Mouse (Mus musculus) midbrain, embryonic 13.5 days (tissue): Measurements from ENCODE around the gene Gm10722. TPM values are rescaled to one million over a fixed set of nuclear protein-coding genes. Genes with fewer than 3 reads are reported as not detected.
"Not testable (repeated sequence)": the region's sequence is repeated elsewhere in the genome, so short reads cannot be mapped to it uniquely, and the experiment has no call there.

Source experiments
- ATAC-seq: fragments of 200-750 bp; cut with Nextera tagmentation; 2 replicates; pipeline ENCODE4 v1.8.0; 2017; ENCODE audit warnings: mild to moderate bottlenecking, moderate TSS enrichment, moderate library complexity
- H3K27ac ChIP-seq: fragments of 300-500 bp; sonication (generic); 2 replicates; pipeline ENCODE4 v1.5.1; 2015; ENCODE audit warnings: inconsistent platforms, mild to moderate bottlenecking, moderate library complexity
- H3K27me3 ChIP-seq: fragments of 300-500 bp; sonication (generic); 2 replicates; pipeline ENCODE4 v1.6.1; 2015; ENCODE audit warnings: mild to moderate bottlenecking, inconsistent platforms
- H3K36me3 ChIP-seq: fragments of 300-500 bp; sonication (generic); 2 replicates; pipeline ENCODE4 v1.6.1; 2015; ENCODE audit warnings: mild to moderate bottlenecking, inconsistent platforms
- H3K4me1 ChIP-seq: fragments of 300-500 bp; sonication (generic); replicated peaks from 2 replicates; pipeline ENCODE4 v1.6.1; 2015; ENCODE audit warnings: inconsistent platforms
- H3K4me2 ChIP-seq: fragments of 300-500 bp; sonication (generic); replicated peaks from 2 replicates; pipeline ENCODE4 v1.6.1; 2015; ENCODE audit warnings: moderate library complexity, mild to moderate bottlenecking, inconsistent platforms
- H3K4me3 ChIP-seq: fragments of 300-500 bp; sonication (generic); replicated peaks from 2 replicates; pipeline ENCODE4 v1.5.1; 2015; ENCODE audit warnings: mild to moderate bottlenecking, inconsistent platforms
- H3K9ac ChIP-seq: fragments of 300-500 bp; sonication (generic); replicated peaks from 2 replicates; pipeline ENCODE4 v1.6.1; 2015; ENCODE audit warnings: mild to moderate bottlenecking, inconsistent platforms
- H3K9me3 ChIP-seq: fragments of 300-500 bp; sonication (generic); 2 replicates; pipeline ENCODE4 v1.6.1; 2016; ENCODE audit warnings: mild to moderate bottlenecking, inconsistent platforms
- WGBS: fragments of 180-500 bp; shearing (Covaris S2); methylation state at CpG from one replicate; pipeline ENCODE4 v1.1.7; 2015; 5-methylcytosine and 5-hydroxymethylcytosine counted together
- polyA plus RNA-seq: library from polyadenylated mRNA; unstranded; fragments of >200 nt; fragmentation: Nextera tagmentation; extraction: Ambion mirVana; gene quantifications from 2 replicates; pipeline ENCODE4 v1.2.1, GENCODE M21; 2015

The Gm10722 gene
- polyA plus RNA-seq, 1 experiment from 2014 or later = not detected

DNA sequence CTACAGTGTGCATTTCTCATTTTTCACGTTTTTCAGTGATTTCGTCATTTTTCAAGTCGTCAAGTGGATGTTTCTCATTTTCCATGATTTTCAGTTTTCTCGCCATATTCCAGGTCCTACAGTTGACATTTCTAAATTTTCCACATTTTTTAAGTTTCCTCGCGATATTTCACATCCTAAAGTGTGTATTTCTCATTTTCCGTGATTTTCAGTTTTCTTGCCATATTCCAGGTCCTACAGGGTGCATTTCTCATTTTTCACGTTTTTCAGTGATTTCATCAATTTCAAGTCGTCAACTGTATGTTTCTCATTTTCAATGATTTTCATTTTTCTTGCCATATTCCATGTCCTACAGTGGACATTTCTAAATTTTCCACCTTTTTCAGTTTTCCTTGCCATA is 16.4 kb downstream of the Gm10722 start, which contains the start of gene Gm10719:
Gene Gm10719 (plus strand): TSS at position 301 of the 400 bp plus-strand sequence.
- not testable (repeated sequence) for H3K9ac ChIP-seq, ATAC-seq, H3K27ac ChIP-seq, H3K9me3 ChIP-seq, H3K4me2 ChIP-seq, H3K4me3 ChIP-seq, H3K36me3 ChIP-seq, H3K4me1 ChIP-seq, H3K27me3 ChIP-seq
- 67% methylated on average over 1 of the region's 9 CpGs for WGBS

- H3K27me3 ChIP-seq, H3K4me2 ChIP-seq, H3K4me1 ChIP-seq, ATAC-seq, H3K9me3 ChIP-seq, H3K27ac ChIP-seq, H3K9ac ChIP-seq, H3K36me3 ChIP-seq, H3K4me3 ChIP-seq: not testable (repeated sequence)
- 64% methylated on average over 9 of the region's 9 CpGs for WGBS
Measured at GRCm38 (mm10) chr9:3018944-3019343, 18.2 kb downstream of the Gm10722 start.

DNA sequence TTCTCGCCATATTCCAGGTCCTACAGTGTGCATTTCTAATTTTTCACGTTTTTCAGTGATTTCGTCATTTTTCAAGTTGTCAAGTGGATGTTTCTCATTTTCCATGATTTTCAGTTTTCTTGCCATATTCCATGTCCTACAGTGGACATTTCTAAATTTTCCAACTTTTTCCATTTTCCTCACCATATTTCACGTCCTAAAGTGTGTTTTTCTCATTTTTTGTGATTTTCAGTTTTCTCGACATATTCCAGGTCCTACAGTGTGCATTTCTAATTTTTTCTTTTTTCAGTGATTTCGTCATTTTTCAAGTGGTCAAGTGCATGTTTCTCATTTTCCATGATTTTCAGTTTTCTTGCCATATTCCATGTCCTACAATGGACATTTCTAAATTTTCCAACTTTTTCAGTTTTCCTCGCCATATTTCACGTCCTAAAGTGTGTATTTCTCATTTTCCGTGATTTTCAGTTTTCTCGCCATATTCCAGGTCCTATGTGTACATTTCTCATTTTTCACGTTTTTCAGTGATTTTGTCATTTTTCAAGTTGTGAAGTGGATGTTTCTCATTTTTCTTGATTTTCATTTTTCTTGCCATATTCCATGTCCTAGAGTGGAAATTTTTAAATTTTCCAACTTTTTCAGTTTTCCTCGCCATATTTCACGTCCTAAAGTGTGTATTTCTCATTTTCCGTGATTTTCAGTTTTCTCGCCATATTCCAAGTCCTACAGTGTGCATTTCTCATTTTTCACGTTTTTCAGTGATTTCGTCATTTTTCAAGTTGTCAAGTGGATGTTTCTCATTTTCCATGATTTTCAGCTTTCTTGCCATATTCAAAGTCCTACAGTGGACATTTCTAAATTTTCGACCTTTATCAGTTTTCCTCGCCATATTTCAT is 19.4 kb downstream of the Gm10722 start:
- WGBS = 80% methylated on average over 16 of the region's 19 CpGs
- not testable (repeated sequence) for H3K9me3 ChIP-seq, H3K4me3 ChIP-seq, H3K36me3 ChIP-seq, H3K4me2 ChIP-seq, H3K27ac ChIP-seq, H3K4me1 ChIP-seq, H3K27me3 ChIP-seq, H3K9ac ChIP-seq
- peak; percentile 79 for ATAC-seq

- H3K9ac ChIP-seq, H3K4me1 ChIP-seq, H3K9me3 ChIP-seq, H3K4me3 ChIP-seq, H3K27ac ChIP-seq, H3K4me2 ChIP-seq, H3K27me3 ChIP-seq, H3K36me3 ChIP-seq, ATAC-seq: not testable (repeated sequence)
- WGBS = 72% methylated on average over 11 of the region's 13 CpGs
Measured at GRCm38 (mm10) chr9:3022316-3023008, 21.7 kb downstream of the Gm10722 start.

- ATAC-seq, H3K4me1 ChIP-seq: not testable (repeated sequence)
Measured at GRCm38 (mm10) chr9:3023312-3023984, 22.7 kb downstream of the Gm10722 start, which contains the start of gene Gm10718. Gm10718 (plus strand) TSS chr9:3023547.

DNA sequence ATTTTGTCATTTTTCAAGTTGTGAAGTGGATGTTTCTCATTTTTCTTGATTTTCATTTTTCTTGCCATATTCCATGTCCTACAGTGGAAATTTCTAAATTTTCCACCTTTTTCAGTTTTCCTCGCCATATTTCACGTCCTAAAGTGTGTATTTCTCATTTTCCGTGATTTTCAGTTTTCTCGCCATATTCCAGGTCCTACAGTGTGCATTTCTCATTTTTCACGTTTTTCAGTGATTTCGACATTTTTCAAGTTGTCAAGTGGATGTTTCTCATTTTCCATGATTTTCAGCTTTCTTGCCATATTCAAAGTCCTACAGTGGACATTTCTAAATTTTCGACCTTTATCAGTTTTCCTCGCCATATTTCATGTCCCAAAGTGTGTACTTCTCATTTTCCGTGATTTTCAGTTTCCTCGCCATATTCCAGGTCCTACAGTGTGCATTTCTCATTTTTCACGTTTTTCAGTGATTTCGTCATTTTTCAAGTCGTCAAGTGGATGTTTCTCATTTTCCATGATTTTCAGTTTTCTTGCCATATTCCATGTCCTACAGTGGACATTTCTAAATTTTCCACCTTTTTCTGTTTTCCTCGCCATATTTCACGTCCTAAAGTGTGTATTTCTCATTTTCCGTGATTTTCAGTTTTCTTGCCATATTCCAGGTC is 23.4 kb downstream of the Gm10722 start:
- not testable (repeated sequence) for H3K27ac ChIP-seq, ATAC-seq, H3K27me3 ChIP-seq, H3K4me1 ChIP-seq, H3K9ac ChIP-seq, H3K36me3 ChIP-seq, H3K4me3 ChIP-seq, H3K9me3 ChIP-seq, H3K4me2 ChIP-seq
- 77% methylated on average over 16 of the region's 16 CpGs for WGBS

More at GRCm38 (mm10) chr9:3023312-3023984, 22.7 kb downstream of the Gm10722 start, which contains the start of gene Gm10718:
- H3K4me2 ChIP-seq, H3K27me3 ChIP-seq, H3K9ac ChIP-seq, H3K27ac ChIP-seq, H3K9me3 ChIP-seq, H3K4me3 ChIP-seq, H3K36me3 ChIP-seq: not testable (repeated sequence)
- WGBS = 76% methylated on average over 12 of the region's 13 CpGs

GRCm38 (mm10) chr9:3024912-3025467 is 24.3 kb downstream of the Gm10722 start, which contains the start of gene Gm10717:
Gm10717 (plus strand) TSS chr9:3025417.
- not testable (repeated sequence) for H3K4me3 ChIP-seq, H3K27me3 ChIP-seq, ATAC-seq, H3K9me3 ChIP-seq, H3K9ac ChIP-seq, H3K36me3 ChIP-seq, H3K4me1 ChIP-seq, H3K4me2 ChIP-seq, H3K27ac ChIP-seq
- WGBS = 72% methylated on average over 12 of the region's 12 CpGs

DNA sequence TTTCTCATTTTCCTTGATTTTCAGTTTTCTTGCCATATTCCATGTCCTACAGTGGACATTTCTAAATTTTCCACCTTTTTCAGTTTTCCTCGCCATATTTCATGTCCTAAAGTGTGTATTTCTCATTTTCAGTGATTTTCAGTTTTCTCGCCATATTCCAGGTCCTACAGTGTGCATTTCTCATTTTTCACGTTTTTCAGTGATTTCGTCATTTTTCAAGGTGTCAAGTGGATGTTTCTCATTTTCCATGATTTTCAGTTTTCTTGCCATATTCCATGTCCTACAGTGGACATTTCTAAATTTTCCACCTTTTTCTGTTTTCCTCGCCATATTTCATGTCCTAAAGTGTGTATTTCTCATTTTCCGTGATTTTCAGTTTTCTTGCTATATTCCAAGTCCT is 24.9 kb downstream of the Gm10722 start:
- 73% methylated on average over 5 of the region's 6 CpGs for WGBS
- ATAC-seq, H3K27ac ChIP-seq, H3K9ac ChIP-seq, H3K36me3 ChIP-seq, H3K27me3 ChIP-seq, H3K4me2 ChIP-seq, H3K4me3 ChIP-seq, H3K4me1 ChIP-seq, H3K9me3 ChIP-seq: not testable (repeated sequence)

GRCm38 (mm10) chr9:3026136-3026535 is 25.4 kb downstream of the Gm10722 start:
- H3K4me2 ChIP-seq, H3K4me3 ChIP-seq, H3K36me3 ChIP-seq, ATAC-seq, H3K27me3 ChIP-seq, H3K4me1 ChIP-seq, H3K9me3 ChIP-seq, H3K9ac ChIP-seq, H3K27ac ChIP-seq: not testable (repeated sequence)
- 75% methylated on average over 5 of the region's 5 CpGs for WGBS

DNA sequence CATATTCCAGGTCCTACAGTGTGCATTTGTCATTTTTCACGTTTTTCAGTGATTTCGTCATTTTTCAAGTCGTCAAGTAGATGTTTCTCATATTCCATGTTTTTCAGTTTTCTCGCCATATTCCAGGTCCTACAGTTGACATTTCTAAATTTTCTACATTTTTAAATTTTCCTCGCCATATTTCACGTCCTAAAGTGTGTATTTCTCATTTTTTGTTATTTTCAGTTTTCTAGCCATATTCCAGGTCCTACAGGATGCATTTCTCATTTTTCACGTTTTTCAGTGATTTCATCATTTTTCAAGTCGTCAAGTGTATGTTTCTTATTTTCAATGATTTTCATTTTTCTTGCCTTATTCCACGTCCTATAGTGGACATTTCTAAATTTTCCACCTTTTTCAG is 26.0 kb downstream of the Gm10722 start:
- not testable (repeated sequence) for H3K27ac ChIP-seq, H3K4me2 ChIP-seq, H3K27me3 ChIP-seq, H3K9ac ChIP-seq, H3K9me3 ChIP-seq, ATAC-seq, H3K4me3 ChIP-seq, H3K36me3 ChIP-seq, H3K4me1 ChIP-seq
- WGBS = 67% methylated on average over 9 of the region's 9 CpGs

DNA sequence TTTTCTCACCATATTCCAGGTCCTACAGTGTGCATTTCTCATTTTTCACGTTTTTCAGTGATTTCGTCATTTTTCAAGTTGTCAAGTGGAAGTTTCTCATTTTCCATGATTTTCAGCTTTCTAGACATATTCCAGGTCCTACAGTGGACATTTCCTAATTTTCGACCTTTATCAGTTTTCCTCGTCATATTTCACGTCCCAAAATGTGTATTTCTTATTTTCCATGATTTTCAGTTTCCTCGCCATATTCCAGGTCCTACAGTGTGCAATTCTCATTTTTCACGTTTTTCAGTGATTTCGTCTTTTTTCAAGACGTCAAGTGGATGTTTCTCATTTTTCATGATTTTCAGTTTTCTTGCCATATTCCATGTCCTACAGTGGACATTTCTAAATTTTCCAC is 26.5 kb downstream of the Gm10722 start:
- H3K4me2 ChIP-seq, H3K27me3 ChIP-seq, H3K27ac ChIP-seq, H3K36me3 ChIP-seq, H3K9me3 ChIP-seq, H3K9ac ChIP-seq, H3K4me1 ChIP-seq, H3K4me3 ChIP-seq: not testable (repeated sequence)
- 75% methylated on average over 9 of the region's 9 CpGs for WGBS
- ATAC-seq = 0 out of 2 replicates have a peak, but pooled peaks have one; percentile 2
